In the genomic region with DNA sequence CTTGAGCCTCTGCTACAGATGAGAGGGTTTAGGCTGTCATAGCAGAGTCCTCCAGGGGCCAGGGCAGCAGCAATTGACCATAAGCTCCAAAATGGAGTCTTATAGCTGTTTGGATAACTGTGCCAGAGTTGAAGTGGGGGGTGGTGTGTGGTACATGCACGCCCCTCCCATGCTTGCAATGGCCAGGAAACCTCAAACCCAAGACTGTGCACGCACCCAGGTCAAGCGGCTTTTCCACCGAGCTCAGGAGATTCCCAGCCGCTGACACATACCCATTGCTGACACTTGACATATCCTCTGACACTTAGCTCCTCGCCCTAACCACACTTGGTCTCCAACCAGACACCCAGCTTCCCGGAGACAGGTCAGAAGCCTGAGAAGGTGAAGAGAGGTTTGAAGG, we compare ENCODE assay signal across 34 mouse cellular contexts. TPM values are rescaled to one million over a fixed set of nuclear protein-coding genes. Genes with fewer than 3 reads are reported as not detected.
"Had no signal": no experiment of that assay in that cellular context is flagged by ENCODE, and none has a peak within 500 bp of the region (broad histone marks: within the 10 kb centered on the region; RNA-seq: fewer than 3 reads in every experiment).

No protein-coding gene starts in this region.

- DNase-seq: gastrocnemius, postnatal 14 days; gastrocnemius, postnatal 36 days; heart, adult 11 months; heart, adult 2 months; heart, postnatal 10 days; heart, postnatal 36 days; kidney, adult 18-20 months; kidney, adult 8-10 months; kidney, postnatal 10 days; kidney, postnatal 4 days; left cerebral cortex, postnatal 4 days had no signal

- H3K27me3 ChIP-seq: intestine, embryonic 15.5 days had no signal

- H3K36me3 ChIP-seq: heart, embryonic 12.5 days; hindbrain, embryonic 13.5 days; hindbrain, embryonic 15.5 days; intestine, embryonic 15.5 days; limb, embryonic 13.5 days; limb, embryonic 15.5 days; liver, embryonic 12.5 days had no signal

- H3K4me3 ChIP-seq: heart, adult 2 months; heart, embryonic 12.5 days; hindbrain, embryonic 13.5 days; hindbrain, embryonic 15.5 days; intestine, embryonic 15.5 days; layer of hippocampus, adult 2 months; left cerebral cortex, adult 2 months; limb, embryonic 13.5 days; limb, embryonic 15.5 days; liver, embryonic 12.5 days had no signal

RNA-seq across cellular contexts. Expression of a gene that starts 22.5 kb away (rescaled TPM):
- total RNA-seq: gastrocnemius, adult 18-20 months; gastrocnemius, adult 8-10 months; gastrocnemius, postnatal 14 days; gastrocnemius, postnatal 36 days; heart, adult 2 months; heart, postnatal 10 days; heart, postnatal 36 days; hematopoietic stem cell, adult 5-6 weeks; layer of hippocampus, adult 2 months; layer of hippocampus, postnatal 25 days; left cerebral cortex, adult 2 months; liver, adult 2 months had no signal
- polyA plus RNA-seq: heart, adult 2 months; heart, embryonic 12.5 days; heart, embryonic 14.5 days; heart, embryonic 16.5 days; inflammation-experienced regulatory T-cells, adult 6 months; intestine, postnatal 0 days; kidney, embryonic 14.5 days; kidney, embryonic 16.5 days; limb, embryonic 11.5 days; liver, embryonic 12.5 days; liver, embryonic 14.5 days; liver, embryonic 16.5 days had no signal
